Mouse (Mus musculus) mouse embryonic stem cell (cell line): ENCODE data around the gene Zfp213.
"Not testable (repeated sequence)": the region's sequence is repeated elsewhere in the genome, so short reads cannot be mapped to it uniquely, and the experiment has no call there.

Experiments
- in situ Hi-C, 2 experiments: fragments of 300-500 bp; cut with MboI; formaldehyde crosslinking; loops; 1 replicate in 1 of 2; 3 replicates in 1 of 2; pipeline ENCODE4 v1.14.3; 2019 to 2020; ENCODE audit warnings: low sequenced_read_pairs in 2 of 2, low pct_unique_long_range_greater_than_20kb in 1 of 2, mixed read lengths in 1 of 2; ENCODE audit not compliant: unreplicated experiment in 1 of 2

The Zfp213 gene

DNA sequence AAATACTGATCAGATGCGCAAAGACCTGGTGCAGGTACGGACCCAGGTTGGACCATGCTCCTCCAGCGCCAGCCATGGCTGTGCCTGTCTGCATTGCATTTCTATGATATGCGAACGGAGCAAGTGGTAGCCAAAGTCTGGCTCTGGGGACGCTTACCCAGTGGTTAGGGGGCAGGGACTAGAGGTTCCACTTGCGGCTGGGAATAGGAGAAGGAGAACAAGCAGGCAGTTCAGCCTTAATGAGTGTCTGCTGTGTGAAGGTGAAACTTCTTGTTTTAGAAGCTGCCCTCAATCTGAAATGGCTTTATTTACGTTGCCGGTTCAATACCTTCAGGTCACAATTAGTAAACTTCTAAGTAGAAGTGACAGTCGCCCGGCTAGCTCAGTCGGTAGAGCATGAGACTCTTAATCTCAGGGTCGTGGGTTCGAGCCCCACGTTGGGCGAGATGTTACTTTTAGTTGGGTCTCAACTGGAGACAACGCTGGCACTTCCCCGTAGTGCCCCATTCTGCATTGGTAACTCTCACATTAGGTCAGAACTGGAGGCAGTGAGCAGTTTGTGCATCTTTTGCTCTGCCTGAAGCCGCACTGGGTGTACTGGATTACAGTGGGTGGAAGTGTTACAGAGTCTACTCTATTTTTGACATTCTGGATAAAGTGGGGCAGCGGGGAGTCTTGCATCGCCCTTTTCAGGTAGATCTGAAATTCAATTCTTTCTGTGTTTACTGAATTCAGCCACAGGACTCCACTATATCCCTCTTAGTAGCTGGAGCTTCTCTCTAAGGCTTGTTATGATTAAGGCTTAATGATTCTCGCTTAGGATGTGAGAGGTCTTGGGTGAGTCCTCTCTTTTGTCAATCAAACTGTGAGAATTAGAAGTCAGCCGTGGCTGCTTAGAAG lies 30.2 kb downstream of the Zfp213 start:
- in situ Hi-C loops, result not testable (repeated sequence)

DNA sequence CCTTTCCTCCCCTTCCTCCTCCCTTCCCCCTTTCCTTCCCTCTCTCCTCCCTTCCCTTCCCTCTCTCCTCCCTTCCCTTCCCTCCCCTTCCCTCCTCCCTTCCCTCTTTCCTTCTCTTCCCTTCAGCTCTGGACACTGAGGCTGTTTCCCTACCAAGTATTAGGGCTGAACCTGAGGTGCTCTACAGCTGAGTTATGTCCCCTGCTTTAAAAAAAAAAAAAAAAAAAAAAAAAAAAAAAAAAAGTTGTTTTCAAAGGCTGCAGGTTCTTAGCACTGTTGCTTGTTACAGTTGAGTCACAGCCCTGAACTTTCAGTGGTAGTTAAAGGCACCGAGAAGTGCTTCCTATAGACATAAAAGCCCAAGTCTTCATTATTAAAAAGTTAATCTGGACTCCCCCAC lies 32.6 kb downstream of the Zfp213 start:
- in situ Hi-C loops, result not testable (repeated sequence)

DNA sequence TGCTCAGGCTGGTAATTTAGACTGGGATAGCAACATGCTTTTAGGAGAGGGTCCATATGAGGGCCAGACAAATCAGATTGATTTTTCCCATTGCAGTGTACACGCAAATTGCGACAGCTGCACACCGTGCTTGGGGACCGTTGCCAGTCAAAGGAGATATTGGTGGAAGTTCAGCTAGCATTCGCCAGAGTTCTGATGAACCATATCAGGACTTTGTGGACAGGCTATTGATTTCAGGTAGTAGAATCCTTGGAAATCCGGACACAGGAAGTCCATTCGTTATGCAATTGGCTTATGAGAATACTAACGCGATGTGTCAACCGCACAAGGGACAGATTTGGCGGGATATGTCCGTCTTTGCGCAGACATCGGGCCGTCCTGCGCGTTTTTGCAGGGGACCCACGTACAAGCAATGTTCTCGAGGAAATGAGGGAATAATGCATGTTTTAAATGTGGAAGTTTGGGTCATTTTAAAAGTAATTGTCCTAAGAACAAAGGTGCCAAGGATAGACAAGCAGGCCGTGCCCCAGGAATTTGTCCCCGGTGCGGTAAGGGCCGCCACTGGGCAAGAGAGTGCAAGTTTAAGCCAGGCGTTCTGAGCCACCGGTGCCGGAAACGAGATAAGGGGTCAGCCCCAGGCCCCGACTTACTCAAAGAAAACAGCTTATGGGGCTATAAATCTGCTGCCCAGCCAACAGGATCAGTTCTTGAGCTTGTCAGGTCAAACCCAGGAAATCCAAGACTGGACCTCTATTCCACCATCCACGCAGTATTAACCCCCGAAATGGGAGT lies 40.9 kb downstream of the Zfp213 start:
- in situ Hi-C loops, result not testable (repeated sequence)

DNA sequence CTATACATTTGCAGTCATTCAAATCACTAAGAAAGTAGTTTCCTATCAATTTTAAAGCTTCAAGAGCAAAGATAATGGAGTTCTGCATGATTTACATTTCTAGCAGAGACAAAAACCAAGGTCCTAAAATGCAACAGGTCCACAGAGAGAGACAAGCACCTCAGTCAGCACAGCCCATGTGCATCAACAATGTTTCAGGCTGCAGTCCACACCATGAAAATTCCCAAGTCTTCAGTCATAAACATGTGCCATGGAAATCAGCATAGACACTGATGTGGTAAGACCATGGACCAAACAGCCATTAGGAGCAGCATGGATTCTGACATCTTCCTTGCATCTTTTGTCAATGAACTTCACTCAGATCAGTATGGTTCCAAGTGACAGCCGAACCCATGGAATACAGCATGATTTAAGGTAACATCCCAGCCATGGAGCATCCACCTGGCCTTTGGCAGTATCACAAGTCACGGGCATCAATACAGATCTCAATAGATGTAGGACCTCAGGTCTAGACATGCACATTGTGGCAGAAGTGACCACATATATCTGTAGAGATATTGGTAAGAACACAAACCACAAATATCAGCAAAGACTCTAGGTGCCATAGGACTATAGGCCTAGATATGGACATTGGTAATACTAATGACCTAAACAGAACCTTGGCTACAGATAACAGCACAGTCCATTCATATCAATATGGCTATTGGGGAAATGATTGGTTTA lies 45.2 kb downstream of the Zfp213 start:
- in situ Hi-C loops, result loop anchor here in 1 of 2 experiments (10.0 kb wide), 1 partner anchor 84 kb away; no protein-coding TSS in a partner anchor
